Mouse (Mus musculus): Measurements from ENCODE around the gene Ptpa. TPM values are rescaled to one million over a fixed set of nuclear protein-coding genes. Genes with fewer than 3 reads are reported as not detected.

Ptpa gene
- total RNA-seq, 2 experiments from 2014 or later, result 182 to 189 TPM

DNA sequence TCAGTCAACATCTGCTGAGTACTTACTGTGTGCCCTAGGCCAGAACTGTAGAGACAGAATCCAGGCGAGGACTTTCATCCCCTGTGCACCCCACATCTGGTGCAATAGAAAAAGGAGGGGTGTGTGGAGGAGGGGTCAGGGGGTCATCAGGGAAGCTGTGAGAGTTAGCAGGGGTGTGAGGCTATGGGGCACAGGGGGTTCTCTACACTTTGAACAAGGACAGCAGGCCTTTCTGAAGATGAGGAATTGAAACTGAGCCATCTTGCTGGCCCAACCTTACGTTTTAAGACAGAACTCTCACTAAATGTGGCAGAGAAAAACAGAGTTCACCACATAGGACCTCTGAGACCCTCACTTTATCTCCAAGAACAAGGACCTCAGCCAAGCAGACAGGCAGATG is 74.5 kb downstream of the Ptpa start:
- DNase-seq (ENCODE audit: low spot score in 2 of 2), result no peak

DNA sequence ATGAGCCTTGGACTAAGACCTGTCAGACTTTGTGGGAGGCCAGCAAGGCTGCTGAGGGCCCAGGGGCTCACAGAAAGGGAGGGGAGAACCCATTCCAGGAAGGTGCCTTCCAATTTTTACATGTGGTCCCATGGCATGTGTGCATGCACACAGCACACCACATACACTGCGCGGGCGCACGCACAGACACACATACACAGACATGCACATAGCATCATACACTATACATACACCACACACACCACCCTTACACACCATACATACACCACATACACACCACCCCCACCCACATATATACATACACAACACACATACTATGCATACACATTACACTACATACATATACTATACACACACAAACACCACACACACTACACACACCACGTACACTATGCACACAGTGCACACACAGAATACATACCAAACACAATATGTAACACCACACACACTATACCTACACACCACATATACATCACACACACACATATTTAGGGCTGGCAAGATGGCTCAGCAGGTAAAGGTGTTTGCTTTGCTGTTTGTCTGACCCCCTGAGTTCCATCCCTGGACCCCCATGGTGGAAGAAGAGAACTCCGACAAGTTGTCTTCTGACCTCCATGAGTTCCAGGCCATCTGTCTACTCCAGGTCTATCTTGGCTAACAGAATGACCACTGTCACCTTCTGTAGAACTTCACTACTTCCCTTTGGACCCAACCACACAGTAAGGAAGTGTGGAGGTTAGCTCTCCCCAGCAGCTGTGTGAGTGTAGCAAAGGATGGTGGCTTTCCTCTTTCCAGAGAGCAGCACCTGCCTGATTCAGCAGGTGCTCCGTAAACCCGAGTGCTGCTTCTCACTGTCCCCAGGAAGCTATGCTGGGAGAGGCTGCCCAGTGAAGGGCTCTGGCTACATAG is 79.4 kb downstream of the Ptpa start:
- DNase-seq (ENCODE audit: low spot score in 2 of 2), result no peak

DNA sequence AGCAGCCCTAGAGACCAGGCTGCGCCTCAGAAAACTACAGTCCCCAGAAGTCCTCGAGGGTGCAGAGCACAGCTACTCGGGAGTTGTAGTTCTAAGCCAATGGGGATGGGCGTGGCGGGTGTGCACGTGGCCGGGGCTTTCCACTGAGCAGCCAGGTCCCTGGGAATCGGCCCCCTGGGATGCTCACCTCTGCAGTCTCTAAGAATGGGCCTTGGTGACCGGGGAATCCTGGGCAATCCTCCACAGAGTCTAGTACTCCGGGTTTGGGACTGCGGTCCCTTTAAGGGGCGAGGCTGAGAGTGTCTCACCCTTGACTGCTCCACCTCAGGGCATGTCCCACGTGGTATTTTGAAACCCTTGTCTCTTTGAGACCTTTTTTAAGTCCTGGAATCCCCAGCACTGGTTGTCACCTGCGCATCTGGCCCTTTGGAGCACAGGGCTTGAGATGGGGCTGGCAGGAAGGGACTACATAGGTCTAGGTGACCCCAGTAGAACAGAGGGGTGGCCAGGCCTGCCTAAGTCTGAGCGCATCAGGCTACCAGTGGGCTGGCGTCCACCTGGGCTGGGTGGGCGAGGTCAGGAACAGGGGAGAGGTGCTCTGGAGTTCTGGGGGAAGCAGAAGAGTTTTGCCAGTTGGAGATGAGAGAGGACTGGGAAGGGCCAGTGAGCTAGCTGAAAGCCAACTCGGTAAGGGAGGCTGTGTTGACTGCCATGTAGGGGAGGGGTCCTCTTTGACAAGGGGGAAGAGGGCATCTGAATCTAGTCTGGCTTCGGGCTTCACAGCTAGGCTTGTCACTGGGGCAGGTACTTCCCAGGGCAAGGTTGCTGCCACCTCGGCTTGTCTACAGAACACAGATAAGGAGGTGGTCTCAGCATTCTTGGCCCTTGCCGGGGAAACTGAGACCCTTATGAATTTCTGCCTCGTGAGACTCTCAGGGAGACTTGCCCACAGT is 80.3 kb downstream of the Ptpa start:
- DNase-seq (ENCODE audit: low spot score in 2 of 2), result peak; percentile 55 to 58

Small RNAs within 50 kb of the gene (microRNA-seq; reads per million reads assigned to microRNA genes)
- 0 reads per million in 2 experiments for gene Gm47292

Other genes with a start within 250 kb of the Ptpa start
- 10 to 100 TPM; 19.3 to 23.3 TPM for gene Endog, start 244.5 kb upstream of the Ptpa start, total RNA-seq (2021)
- 10 to 100 TPM; 32.5 to 33.9 TPM for gene Spout1, start 237.6 kb upstream of the Ptpa start, total RNA-seq (2021)
- 10 to 100 TPM; 13.9 to 14.1 TPM for gene Kyat1, start 210.2 kb upstream of the Ptpa start, total RNA-seq (2021)
- 10 to 100 TPM; 58.2 to 62.6 TPM for gene Lrrc8a, start 178.3 kb upstream of the Ptpa start, total RNA-seq (2021)
- 10 to 100 TPM in 1 of 2 experiments, 1 to 10 TPM in 1; 9.5 to 10.3 TPM for gene Gm28035, start 175.5 kb upstream of the Ptpa start, total RNA-seq (2021)
- 10 to 100 TPM; 17.7 to 19.6 TPM for gene Phyhd1, start 149.8 kb upstream of the Ptpa start, total RNA-seq (2021)
- not detected for gene Gm28038, start 135.0 kb upstream of the Ptpa start, total RNA-seq (2021)
- 10 to 100 TPM; 19.7 to 22.0 TPM for gene Dolk, start 129.7 kb upstream of the Ptpa start, total RNA-seq (2021)
- 10 to 100 TPM; 21.3 to 24.1 TPM for gene Nup188, start 129.6 kb upstream of the Ptpa start, total RNA-seq (2021)
- 100 to 1,000 TPM; 295 to 306 TPM for gene Sh3glb2, start 56.7 kb upstream of the Ptpa start, total RNA-seq (2021)
- gene Miga2, start 51.8 kb upstream of the Ptpa start, total RNA-seq (2021), result 100 to 1,000 TPM; 108 to 120 TPM
- gene Dolpp1, start 23.8 kb upstream of the Ptpa start, total RNA-seq (2021), result 10 to 100 TPM; 24.2 to 27.5 TPM
- gene Crat, start 226 bp upstream of the Ptpa start, total RNA-seq (2021), result 10 to 100 TPM; 53.7 to 57.3 TPM
- gene Ier5l, start 58.2 kb downstream of the Ptpa start, total RNA-seq (2021), result 10 to 100 TPM; 30.3 to 30.4 TPM
- gene Cstad, start 179.0 kb downstream of the Ptpa start, total RNA-seq (2021), result 1 to 10 TPM; 3.1 to 4.0 TPM